Mouse (Mus musculus) midbrain, embryonic 13.5 days (tissue): ENCODE measurements around the gene Gm20716. TPM values are rescaled to one million over a fixed set of nuclear protein-coding genes. Genes with fewer than 3 reads are reported as not detected.

Experiments used
- ATAC-seq: fragments of 200-750 bp; cut with Nextera tagmentation; 2 replicates; pipeline ENCODE4 v1.8.0; 2017; ENCODE audit warnings: mild to moderate bottlenecking, moderate TSS enrichment, moderate library complexity
- H3K27ac ChIP-seq: fragments of 300-500 bp; sonication (generic); 2 replicates; pipeline ENCODE4 v1.5.1; 2015; ENCODE audit warnings: inconsistent platforms, mild to moderate bottlenecking, moderate library complexity
- H3K27me3 ChIP-seq: fragments of 300-500 bp; sonication (generic); 2 replicates; pipeline ENCODE4 v1.6.1; 2015; ENCODE audit warnings: mild to moderate bottlenecking, inconsistent platforms
- H3K36me3 ChIP-seq: fragments of 300-500 bp; sonication (generic); 2 replicates; pipeline ENCODE4 v1.6.1; 2015; ENCODE audit warnings: mild to moderate bottlenecking, inconsistent platforms
- H3K4me1 ChIP-seq: fragments of 300-500 bp; sonication (generic); replicated peaks from 2 replicates; pipeline ENCODE4 v1.6.1; 2015; ENCODE audit warnings: inconsistent platforms
- H3K4me2 ChIP-seq: fragments of 300-500 bp; sonication (generic); replicated peaks from 2 replicates; pipeline ENCODE4 v1.6.1; 2015; ENCODE audit warnings: moderate library complexity, mild to moderate bottlenecking, inconsistent platforms
- H3K4me3 ChIP-seq: fragments of 300-500 bp; sonication (generic); replicated peaks from 2 replicates; pipeline ENCODE4 v1.5.1; 2015; ENCODE audit warnings: mild to moderate bottlenecking, inconsistent platforms
- H3K9ac ChIP-seq: fragments of 300-500 bp; sonication (generic); replicated peaks from 2 replicates; pipeline ENCODE4 v1.6.1; 2015; ENCODE audit warnings: mild to moderate bottlenecking, inconsistent platforms
- H3K9me3 ChIP-seq: fragments of 300-500 bp; sonication (generic); 2 replicates; pipeline ENCODE4 v1.6.1; 2016; ENCODE audit warnings: mild to moderate bottlenecking, inconsistent platforms
- WGBS: fragments of 180-500 bp; shearing (Covaris S2); methylation state at CpG from one replicate; pipeline ENCODE4 v1.1.7; 2015; 5-methylcytosine and 5-hydroxymethylcytosine counted together
- polyA plus RNA-seq: library from polyadenylated mRNA; unstranded; fragments of >200 nt; fragmentation: Nextera tagmentation; extraction: Ambion mirVana; gene quantifications from 2 replicates; pipeline ENCODE4 v1.2.1, GENCODE M21; 2015

Gene Gm20716
- polyA plus RNA-seq, 1 experiment from 2014 or later: 29.1 TPM

GRCm38 (mm10) chr2:168250270-168250669, 20.1 kb upstream of the Gm20716 start:
- H3K4me3 ChIP-seq: no peak overlapping the region
- WGBS: 13% methylated on average over 8 of the region's 8 CpGs
- no peak overlapping the region for H3K9ac ChIP-seq
- H3K4me1 ChIP-seq: no peaks in the 10 kb centered on the region
- H3K27me3 ChIP-seq: peaks cover 6% of the 10 kb centered on the region; the same call in 1 of the 2 replicates
- H3K36me3 ChIP-seq: no peaks in the 10 kb centered on the region
- no peak overlapping the region for H3K27ac ChIP-seq
- no peak overlapping the region for H3K4me2 ChIP-seq
- H3K9me3 ChIP-seq: no peaks in the 10 kb centered on the region
- peak; percentile 73 for ATAC-seq

- no peaks in the 10 kb centered on the region for H3K4me1 ChIP-seq
- no peak overlapping the region for H3K4me2 ChIP-seq
- H3K27me3 ChIP-seq: peaks cover 6% of the 10 kb centered on the region; the same call in 1 of the 2 replicates
- H3K9ac ChIP-seq: no peak overlapping the region
- H3K4me3 ChIP-seq: no peak overlapping the region
- H3K9me3 ChIP-seq: no peaks in the 10 kb centered on the region
- H3K27ac ChIP-seq: no peak overlapping the region
- no peak for ATAC-seq
- 21% methylated on average over 2 of the region's 2 CpGs for WGBS
- H3K36me3 ChIP-seq: no peaks in the 10 kb centered on the region
Observed at GRCm38 (mm10) chr2:168248856-168249245, 18.7 kb upstream of the Gm20716 start.

DNA sequence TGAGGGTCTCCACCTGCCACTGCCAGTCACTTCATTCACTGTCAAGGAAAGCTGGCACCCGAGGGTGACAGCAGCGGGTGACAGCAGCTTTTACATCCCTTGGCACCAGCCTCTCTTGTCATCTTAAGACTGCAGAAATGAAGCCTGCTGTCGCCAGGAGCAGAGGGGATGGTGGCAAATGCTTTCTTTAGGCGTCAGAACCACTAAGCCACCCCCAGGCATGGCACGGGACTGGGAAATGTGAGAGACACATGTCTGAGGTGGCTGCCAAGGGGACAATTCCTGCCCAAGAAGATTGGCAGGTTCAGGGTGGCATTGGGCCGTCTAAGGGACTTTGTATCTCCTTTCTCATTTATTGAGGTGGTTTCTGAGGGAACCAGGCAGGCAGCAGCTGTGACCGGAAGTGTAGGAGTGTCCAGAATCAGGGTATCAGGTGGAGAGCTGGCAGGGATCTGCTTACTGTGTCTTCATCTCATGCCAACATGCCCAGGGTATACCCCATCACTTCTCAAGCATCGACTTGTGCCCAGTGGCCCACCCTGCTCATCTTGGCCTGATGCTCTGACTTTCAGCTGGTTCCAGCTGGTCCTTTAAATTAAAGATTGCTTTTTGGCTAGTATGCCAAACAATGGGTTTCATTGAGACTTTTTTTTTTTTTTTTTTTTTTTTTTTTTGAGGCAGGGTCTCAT, 18.1 kb upstream of the Gm20716 start:
- peaks cover 6% of the 10 kb centered on the region; the same call in 1 of the 2 replicates for H3K27me3 ChIP-seq
- no peak overlapping the region for H3K9ac ChIP-seq
- H3K4me2 ChIP-seq: no peak overlapping the region
- 75% methylated on average over 8 of the region's 8 CpGs for WGBS
- H3K4me1 ChIP-seq: no peaks in the 10 kb centered on the region
- ATAC-seq: no peak
- H3K9me3 ChIP-seq: no peaks in the 10 kb centered on the region
- H3K4me3 ChIP-seq: no peak overlapping the region
- H3K36me3 ChIP-seq: no peaks in the 10 kb centered on the region
- no peak overlapping the region for H3K27ac ChIP-seq

DNA sequence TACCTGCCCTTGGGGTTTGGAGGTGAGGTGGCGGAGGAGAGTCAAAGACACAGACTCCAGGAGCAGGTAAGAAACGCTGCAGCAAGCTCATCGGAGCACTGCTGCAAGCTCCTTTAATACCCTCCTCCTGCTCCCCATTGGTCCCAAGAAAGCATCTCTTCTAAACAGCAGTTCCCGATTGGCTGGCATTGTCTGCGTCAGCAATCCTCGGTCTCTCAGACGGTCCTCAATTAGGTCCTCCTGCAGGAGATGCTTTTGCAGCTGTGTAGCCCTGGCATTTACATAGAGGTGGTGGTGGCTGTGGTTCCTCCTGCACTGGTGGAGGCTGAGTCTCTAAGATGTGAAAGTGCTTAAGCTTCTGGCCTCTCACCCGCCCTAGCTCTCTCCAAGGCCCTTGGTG, 15.4 kb upstream of the Gm20716 start:
- Histone ChIP-seq H3K9ac (no peak overlapping the region), H3K27me3 (no peaks in the 10 kb centered on the region), H3K27ac (no peak overlapping the region), H3K4me3 (no peak overlapping the region), H3K4me1 (no peaks in the 10 kb centered on the region), H3K4me2 (no peak overlapping the region), H3K9me3 (no peaks in the 10 kb centered on the region), H3K36me3 (no peaks in the 10 kb centered on the region)
- ATAC-seq: no peak
- WGBS: 46% methylated on average over 8 of the region's 8 CpGs

DNA sequence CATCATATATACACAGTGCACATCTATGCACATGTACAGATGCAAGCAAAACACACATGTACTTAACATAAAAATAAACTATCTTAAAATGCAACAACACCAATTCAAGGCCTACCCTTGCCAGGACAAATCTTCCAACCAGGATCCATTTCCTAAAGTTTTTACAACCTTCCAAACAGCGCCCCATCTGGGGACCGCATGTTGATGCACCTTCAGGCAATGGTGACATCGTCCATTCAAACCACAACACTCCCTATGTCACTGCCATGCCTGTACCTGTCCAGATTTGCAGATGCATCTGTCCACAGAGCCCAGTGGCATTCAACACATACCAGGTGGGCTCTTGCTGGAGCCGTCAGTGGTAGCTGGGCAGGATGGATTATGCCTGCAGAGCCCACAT, 13.1 kb upstream of the Gm20716 start:
- ATAC-seq: no peak
- Histone ChIP-seq H3K9ac (no peak overlapping the region), H3K4me3 (no peak overlapping the region), H3K27ac (no peak overlapping the region), H3K27me3 (no peaks in the 10 kb centered on the region), H3K9me3 (no peaks in the 10 kb centered on the region), H3K36me3 (no peaks in the 10 kb centered on the region), H3K4me1 (no peaks in the 10 kb centered on the region), H3K4me2 (no peak overlapping the region)
- 79% methylated on average over 4 of the region's 4 CpGs for WGBS

DNA sequence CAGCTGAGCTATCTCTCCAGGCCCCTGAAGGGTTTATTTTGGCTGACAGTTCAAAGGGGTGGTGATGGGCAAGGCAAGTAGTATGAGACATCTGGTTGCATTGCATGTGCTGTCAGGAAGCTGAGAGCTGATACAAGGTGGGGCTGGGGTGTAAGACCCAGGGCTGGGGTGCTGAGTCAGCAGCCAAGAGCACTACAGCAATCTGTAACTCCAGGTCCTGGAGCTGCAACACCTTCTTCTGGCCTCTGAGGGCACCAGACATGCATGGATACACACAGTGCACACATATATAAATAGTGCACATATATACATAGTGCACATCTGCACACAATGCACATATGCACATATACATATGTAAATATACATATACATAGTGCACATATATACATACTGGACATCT, 12.7 kb upstream of the Gm20716 start:
- Histone ChIP-seq H3K9ac (no peak overlapping the region), H3K36me3 (no peaks in the 10 kb centered on the region), H3K27me3 (no peaks in the 10 kb centered on the region), H3K4me2 (no peak overlapping the region), H3K4me3 (no peak overlapping the region), H3K27ac (no peak overlapping the region), H3K4me1 (no peaks in the 10 kb centered on the region), H3K9me3 (no peaks in the 10 kb centered on the region)
- no peak for ATAC-seq

DNA sequence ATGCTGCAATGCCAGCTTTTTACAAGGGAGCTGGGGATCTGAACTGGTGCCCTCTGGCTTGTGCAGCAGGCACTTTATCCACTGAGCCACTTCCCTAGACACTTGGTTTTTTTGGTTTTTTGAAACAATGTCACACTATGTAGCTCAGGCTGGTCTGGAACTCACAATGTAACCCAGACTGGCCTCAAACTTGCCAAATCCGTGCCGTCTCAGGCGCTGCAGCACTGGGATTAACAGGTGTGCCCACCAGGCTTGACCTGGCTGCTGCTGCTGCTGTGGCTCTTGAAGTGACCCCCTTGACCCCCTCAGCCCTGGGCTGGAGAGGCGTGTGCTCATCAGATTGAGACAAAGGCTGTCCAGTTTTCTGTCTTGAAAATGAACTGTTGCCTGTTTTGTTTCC, 8.2 kb upstream of the Gm20716 start:
- Histone ChIP-seq H3K27me3 (no peaks in the 10 kb centered on the region), H3K9ac (no peak overlapping the region), H3K4me1 (0 out of 2 replicates have a peak, but pooled peaks cover 6% of the 10 kb centered on the region), H3K36me3 (peaks cover 17% of the 10 kb centered on the region), H3K4me3 (no peak overlapping the region), H3K9me3 (no peaks in the 10 kb centered on the region), H3K27ac (no peak overlapping the region), H3K4me2 (no peak overlapping the region)
- no peak for ATAC-seq
- WGBS: 90% methylated on average over 4 of the region's 4 CpGs

GRCm38 (mm10) chr2:168233286-168233685, 3.1 kb upstream of the Gm20716 start:
- Histone ChIP-seq H3K4me3 (no peak overlapping the region), H3K4me1 (peaks cover 43% of the 10 kb centered on the region), H3K27me3 (no peaks in the 10 kb centered on the region), H3K9me3 (no peaks in the 10 kb centered on the region), H3K9ac (no peak overlapping the region), H3K27ac (no peak overlapping the region), H3K4me2 (no peak overlapping the region), H3K36me3 (peaks cover 20% of the 10 kb centered on the region)
- WGBS: 91% methylated on average over 5 of the region's 5 CpGs
- no peak for ATAC-seq

DNA sequence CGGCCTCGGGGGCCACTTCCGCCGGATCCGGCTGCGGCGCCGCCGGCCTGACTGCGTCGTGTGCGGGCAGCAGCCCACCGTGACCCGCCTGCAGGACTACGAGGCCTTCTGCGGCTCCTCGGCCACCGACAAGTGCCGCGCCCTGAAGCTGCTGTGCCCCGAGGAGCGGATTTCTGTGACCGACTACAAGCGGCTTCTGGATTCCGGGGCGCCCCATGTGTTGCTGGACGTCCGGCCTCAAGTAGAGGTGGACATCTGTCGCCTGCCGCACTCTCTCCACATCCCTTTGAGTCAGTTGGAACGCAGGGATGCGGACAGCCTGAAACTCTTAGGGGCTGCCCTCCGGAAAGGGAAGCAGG, 1.3 kb upstream of the Gm20716 start:
- Histone ChIP-seq H3K9me3 (no peaks in the 10 kb centered on the region), H3K4me2 (peak overlapping the region; percentile 100), H3K4me1 (peaks cover 49% of the 10 kb centered on the region), H3K9ac (peak overlapping the region; percentile 97), H3K4me3 (peak overlapping the region; percentile 100), H3K27me3 (no peaks in the 10 kb centered on the region), H3K36me3 (peaks cover 24% of the 10 kb centered on the region), H3K27ac (no peak overlapping the region)
- no peak for ATAC-seq
- 66% methylated on average over 33 of the region's 33 CpGs for WGBS

GRCm38 (mm10) chr2:168230773-168231470, 758 bp upstream of the Gm20716 start:
- peaks cover 30% of the 10 kb centered on the region for H3K36me3 ChIP-seq
- peak overlapping the region; percentile 97 for H3K9ac ChIP-seq
- 4% methylated on average over 76 of the region's 105 CpGs for WGBS
- peak overlapping the region; percentile 90 for H3K27ac ChIP-seq
- H3K9me3 ChIP-seq: no peaks in the 10 kb centered on the region
- H3K27me3 ChIP-seq: no peaks in the 10 kb centered on the region
- H3K4me3 ChIP-seq: peak overlapping the region; percentile 100
- peaks cover 49% of the 10 kb centered on the region for H3K4me1 ChIP-seq
- peak overlapping the region; percentile 100 for H3K4me2 ChIP-seq
- ATAC-seq: peak; percentile 82

- Histone ChIP-seq H3K4me2 (peak overlapping the region; percentile 100), H3K4me3 (peak overlapping the region; percentile 100), H3K4me1 (peaks cover 49% of the 10 kb centered on the region), H3K27ac (peak overlapping the region; percentile 90), H3K36me3 (peaks cover 39% of the 10 kb centered on the region), H3K27me3 (no peaks in the 10 kb centered on the region), H3K9ac (peak overlapping the region; percentile 97), H3K9me3 (no peaks in the 10 kb centered on the region)
- peak; percentile 58 for ATAC-seq
- 22% methylated on average over 41 of the region's 41 CpGs for WGBS
Observed at GRCm38 (mm10) chr2:168229116-168230025, 793 bp downstream of the Gm20716 start.

DNA sequence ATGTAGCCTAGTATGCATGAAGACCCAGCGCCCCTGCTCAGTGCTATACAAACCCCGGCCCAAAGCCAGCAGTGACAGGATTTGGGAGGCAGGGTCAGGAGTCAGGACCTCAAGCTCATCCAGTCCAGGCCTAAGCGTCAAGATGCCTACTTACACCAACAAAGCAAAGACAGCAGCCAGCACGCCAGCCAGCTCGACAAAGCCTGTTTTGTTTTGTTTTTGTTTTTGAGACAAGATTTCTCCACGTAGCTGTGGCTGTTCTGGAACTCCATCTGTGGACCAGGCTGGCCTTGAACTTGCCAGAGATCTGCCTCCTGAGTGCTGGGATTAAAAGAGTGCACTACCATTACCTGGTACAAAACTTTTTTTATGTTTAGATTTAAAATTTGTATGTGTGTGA, 6.8 kb downstream of the Gm20716 start:
- no peak overlapping the region for H3K9ac ChIP-seq
- H3K27me3 ChIP-seq: no peaks in the 10 kb centered on the region
- peaks cover 7% of the 10 kb centered on the region for H3K4me1 ChIP-seq
- H3K36me3 ChIP-seq: peaks cover 76% of the 10 kb centered on the region
- H3K4me2 ChIP-seq: no peak overlapping the region
- 86% methylated on average over 6 of the region's 6 CpGs for WGBS
- no peak overlapping the region for H3K27ac ChIP-seq
- H3K4me3 ChIP-seq: no peak overlapping the region
- H3K9me3 ChIP-seq: no peaks in the 10 kb centered on the region
- no peak for ATAC-seq
